Mouse (Mus musculus) liver, adult (tissue): ENCODE measurements around the gene Tmem135.

ENCODE experiments used
- GATA4 ChIP-seq: IDR thresholded peaks from 2 replicates; pipeline ENCODE4 v1.6.1; 2014; ENCODE audit warnings: mild to moderate bottlenecking, low read length; ENCODE audit not compliant: insufficient replicate concordance

Gene Tmem135

DNA sequence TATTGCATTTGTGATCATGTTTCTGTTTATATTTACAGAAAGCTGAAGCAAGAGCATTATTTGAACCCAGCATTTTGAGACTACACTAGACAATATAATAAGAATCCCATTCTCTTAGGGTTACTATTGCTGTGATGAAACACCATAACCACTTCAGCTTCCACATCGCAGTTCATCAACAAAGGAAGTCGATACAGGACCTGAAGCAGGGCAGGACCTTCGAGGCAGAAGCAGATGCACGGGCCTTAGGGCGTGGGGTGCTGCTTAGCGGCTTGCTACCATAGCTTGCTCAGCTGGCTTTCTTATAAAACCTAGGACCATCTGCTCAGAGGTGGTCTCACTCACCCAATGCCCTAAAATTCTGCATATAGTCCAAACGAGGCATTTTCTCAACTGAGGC is 188.3 kb downstream of the Tmem135 start:
- TF ChIP-seq GATA4 = no peak

DNA sequence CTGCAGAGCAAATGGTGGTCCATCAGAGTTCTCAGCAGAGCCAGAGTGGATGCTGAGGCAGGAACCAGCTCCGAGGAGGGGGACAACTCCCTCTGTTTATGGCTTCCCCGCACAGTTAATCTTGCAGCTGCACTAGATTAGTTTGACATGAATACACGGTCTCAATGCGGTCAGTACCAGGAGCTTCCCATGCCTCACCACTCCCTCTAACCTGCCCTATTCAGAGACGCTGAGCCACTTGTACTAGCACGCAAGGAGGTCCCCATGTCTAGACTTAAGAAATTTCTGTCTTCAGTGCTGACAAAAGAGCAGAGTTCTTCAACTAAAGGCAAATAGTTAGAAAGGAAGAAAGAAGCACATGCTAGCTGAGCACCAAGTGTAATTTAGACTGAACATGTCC is 193.5 kb downstream of the Tmem135 start:
- no peak for TF ChIP-seq GATA4

DNA sequence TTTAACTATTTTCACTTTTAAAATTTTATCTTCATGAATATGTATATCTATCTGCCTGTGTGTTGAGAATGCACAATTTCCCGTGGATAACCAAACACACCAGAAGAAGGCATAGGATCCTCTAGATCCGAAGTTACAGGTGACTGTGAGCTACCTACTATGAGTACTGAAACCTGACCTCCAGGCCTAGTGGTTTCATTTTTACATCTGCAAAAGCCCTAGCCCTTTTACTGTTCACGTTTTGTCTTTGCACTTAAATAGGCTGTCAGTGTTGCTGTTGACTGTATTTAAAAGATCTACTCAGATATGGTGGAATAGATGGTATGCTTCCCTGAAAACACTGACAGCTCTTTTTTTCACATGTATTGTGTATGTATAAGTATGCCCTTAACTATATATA is 197.9 kb downstream of the Tmem135 start:
- no peak for TF ChIP-seq GATA4

DNA sequence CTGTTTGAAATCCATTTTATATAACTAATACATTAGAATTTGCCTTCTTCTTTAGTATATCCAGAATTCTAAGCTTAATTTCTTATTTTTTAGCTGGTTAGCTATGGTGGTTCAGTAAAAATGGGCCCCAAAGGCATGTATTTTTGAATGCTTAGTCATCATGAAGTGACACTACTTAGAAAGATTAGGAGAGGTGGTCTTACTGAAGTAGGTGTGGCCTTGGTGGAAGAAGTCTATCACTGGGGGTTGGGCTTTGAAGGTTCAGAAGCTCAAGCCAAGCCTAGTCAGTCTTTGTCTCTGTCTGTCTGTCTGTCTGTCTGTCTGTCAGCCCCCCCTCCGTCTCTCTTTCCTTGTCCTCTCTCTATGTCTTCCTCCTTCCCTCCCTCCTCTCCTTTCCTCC is 198.6 kb downstream of the Tmem135 start:
- TF ChIP-seq GATA4 = no peak

DNA sequence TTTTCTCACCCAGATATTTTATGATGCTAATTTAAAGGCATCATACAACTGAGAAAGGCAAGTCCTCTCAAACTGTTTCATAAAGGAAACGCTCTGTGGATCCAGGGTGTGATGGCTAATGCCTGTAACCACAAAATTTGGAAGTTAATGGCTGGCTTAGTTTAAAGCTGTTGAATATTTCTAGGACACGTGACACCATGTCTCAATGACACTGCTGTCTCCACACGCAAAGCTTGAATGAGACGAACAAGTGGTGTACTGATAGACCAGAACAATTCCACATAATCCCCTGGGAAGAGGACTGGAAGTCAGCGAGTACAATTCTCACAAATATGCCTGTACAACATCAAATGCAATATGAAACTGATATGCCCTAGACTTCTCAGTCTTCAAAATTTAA is 200.9 kb downstream of the Tmem135 start:
- no peak for TF ChIP-seq GATA4

DNA sequence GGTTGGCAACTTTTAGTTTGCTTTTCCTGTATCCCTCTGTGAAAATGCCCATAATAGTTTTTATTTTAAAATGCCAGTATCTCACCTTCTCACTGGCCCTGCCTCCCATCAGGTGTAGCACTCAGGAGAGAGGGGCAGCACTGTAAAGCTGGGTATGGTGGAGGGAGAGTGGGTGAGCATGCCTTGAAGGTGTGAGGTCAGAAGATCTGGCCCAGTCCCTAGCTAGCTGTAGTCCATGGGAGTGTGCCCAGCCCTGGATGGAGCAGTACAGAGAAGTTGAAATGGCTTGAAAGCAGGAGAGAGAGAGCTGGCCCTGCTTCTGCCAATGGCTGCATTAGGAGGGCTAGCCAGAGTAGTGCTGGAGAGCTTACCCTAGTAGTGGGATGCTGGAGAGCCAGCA is 202.1 kb downstream of the Tmem135 start:
- TF ChIP-seq GATA4 = no peak

DNA sequence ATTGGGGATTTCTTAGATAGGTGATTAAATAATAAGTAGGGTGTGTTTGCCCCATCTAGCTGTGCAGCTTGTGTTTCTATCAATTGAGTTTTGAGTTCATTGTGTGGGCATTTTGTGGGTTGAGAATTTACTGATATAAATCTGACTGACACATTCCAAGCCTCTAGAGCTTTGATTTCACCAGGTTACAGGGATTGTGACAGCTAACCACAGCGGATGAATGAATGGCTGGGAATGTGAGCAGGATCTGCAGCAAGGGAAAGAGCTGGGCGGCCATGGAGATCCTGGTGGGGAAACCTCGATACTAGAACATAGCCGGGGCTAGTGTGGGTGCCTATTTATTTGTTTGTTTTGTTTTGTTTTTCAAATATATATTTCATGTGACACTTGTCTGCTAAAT is 205.5 kb downstream of the Tmem135 start:
- TF ChIP-seq GATA4 = no peak

DNA sequence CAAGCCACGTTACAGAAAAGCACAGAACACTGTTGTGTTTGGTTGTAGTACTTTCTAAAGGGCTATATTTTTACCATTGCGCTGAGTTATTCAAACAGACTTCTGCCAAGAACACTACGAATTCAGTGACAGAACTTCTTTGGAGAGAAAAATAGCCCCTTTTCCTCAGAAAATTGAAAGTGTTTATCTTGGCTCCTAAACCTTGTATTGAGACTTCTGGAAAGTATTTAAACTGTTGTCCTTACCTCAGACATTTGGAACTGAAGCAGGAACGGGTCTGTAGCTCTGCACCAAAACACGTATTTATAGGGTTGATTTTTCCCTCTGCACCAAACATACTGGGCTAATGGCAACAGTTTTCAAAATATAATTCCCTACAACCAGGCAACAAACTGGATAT is 210.6 kb downstream of the Tmem135 start:
- no peak for TF ChIP-seq GATA4

DNA sequence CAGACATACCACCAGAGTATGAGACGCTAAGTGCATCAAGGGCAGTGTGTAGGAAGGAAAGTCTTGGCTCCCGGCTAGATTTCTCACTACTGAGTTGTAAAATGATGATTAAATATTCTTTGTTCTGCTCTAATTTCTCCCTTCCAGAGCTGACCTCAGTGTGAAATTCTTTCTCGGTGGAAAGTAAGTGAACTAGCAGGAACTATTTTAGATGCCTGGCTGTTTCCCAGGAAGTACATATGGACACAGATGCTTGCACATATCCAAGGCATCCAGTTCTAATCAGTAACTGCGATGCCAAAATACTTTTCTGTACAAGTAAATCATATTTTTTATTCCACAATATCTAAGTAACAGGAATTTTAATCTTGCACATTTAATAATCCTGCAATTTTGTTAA is 220.1 kb downstream of the Tmem135 start:
- no peak for TF ChIP-seq GATA4

DNA sequence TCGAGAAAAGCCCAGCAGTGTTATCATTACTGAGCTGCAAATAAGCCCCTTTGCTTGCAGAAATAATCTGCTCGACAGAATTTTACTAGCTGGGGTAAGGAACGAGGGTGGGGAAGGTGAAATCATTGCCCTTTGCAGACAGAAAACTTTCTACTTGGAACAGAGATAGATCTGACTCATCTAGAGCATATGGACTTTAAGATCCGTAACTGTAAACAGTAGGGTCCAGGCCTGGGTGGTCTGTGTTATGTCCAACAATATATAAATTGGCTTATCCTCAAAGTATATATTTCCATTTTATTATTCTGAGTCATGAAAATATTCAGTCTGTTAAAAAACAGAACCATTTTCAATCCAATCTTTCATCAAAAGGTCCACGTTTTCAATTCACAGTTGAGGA is 221.1 kb downstream of the Tmem135 start:
- TF ChIP-seq GATA4 = no peak

DNA sequence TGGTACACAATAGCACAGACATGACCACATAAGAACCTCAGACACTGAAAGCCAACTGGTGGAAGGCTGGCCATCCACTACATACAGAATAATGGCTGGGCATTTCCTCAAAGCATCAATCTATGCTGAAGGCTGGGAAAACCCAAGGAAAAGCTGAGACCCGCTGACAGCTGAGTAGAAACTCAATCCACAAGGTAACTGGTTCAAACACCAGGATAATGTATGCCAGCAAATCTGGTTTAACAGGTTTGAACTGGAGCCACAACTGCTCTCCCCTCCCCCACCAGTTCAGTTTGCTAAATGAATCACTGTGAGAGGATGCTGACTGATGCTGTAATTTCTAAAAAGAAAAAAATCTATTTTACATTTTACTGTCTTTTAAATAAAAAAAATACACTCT is 222.7 kb downstream of the Tmem135 start:
- TF ChIP-seq GATA4 = no peak

DNA sequence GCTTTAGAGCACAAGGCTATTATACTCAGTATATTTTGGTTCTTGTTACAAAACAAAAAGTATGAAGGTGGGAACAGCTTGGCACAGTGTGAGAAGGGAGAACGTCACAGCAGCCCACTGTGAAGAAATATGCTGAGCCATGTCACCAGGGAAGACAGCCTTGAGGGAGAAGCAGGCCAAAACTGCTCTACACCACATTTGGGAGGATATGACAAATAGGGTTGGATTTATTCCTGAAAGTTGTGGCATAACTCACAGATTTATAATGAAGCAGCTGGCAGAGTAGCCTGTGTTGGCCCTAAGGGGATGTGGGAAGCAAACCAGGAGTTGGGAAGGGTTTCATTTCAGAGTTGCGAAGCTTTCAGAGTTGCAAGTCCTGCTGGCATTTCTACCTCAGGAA is 225.4 kb downstream of the Tmem135 start:
- TF ChIP-seq GATA4 = no peak

DNA sequence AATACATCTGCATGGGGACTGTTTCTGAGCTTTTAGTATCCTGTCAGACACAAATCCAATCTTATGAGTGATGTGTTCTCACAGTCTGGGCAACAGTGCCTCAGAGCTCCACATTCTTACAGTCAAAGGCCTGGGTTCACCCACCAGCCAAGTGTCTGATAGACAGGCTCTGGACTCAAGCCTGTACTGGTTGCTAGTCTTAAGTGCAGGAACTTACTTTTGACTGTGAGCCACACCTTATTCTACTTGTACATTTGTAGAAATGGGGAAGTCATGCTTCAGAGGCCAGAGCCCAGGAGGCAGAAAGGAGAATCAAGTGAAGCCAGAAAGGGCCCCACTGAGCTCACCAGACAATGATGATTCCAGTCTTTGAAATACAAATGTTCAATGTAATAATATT is 226.1 kb downstream of the Tmem135 start:
- no peak for TF ChIP-seq GATA4

DNA sequence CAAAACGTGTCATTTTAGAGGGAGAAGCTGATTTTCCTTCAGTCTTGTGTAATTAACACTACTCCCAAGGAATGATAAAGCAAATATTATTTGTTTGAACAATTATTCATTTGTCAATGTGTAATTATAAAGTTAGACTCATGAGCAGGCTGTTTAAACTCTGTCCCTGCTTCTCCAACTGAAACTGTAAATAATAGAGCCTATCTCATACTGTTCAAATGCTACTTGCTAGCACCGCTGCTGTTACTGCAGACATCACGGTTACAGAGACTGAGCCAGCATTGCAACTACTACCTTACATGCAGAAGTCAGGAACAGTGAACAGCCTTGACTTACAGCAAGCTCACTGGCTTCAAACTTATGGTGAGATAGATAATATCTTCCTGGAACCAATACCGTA is 229.6 kb downstream of the Tmem135 start:
- no peak for TF ChIP-seq GATA4

DNA sequence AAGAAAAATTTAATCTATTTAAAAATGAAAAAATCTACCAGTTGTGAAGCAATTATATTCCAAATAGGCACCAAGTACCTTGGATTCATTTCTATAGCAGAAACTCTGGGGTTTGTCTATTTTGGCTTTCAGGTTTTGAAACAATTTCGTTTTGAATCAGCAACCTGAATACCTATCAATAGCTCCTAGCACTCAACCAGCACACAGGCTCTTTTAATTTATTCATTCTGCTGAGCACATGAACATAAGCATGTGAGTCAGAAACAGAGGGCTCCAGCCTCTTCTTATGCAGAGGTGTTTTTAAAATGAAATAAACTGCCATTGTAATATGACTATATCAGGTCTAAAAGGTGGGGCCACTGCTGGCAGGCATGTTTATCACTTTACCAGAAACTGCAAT is 231.0 kb downstream of the Tmem135 start:
- TF ChIP-seq GATA4 = no peak

DNA sequence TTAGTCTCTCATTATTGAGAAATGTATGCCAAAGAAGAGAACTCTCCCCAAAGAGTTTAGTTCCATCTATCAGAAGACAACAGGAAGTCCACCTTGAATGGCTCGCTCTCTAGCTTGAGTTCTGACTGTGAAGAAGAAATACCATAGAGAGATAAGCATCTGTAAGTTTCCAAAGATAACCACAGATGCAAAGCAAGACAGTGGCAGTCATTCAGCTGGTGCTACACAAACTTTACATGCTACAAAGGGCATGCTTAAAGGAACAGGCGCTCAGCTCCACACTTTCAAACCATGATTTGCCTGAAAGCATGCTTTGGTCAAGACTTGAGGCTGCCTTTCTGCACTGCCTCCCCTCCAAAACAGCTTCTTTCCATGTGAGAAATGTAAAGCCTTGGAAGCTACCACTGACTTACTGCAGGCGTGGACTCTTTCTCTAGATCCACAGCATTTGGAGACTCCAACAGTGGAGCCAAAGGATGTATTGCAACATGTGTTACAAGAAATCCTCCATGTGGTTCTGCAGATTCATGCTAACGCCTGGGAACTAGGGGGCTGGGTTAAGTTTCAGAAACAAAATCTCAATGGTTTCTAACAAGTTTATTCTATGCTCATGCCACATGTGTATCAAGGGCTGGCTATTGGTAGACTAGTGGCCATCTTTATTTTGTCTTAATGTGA is 232.1 kb downstream of the Tmem135 start:
- TF ChIP-seq GATA4 = no peak

DNA sequence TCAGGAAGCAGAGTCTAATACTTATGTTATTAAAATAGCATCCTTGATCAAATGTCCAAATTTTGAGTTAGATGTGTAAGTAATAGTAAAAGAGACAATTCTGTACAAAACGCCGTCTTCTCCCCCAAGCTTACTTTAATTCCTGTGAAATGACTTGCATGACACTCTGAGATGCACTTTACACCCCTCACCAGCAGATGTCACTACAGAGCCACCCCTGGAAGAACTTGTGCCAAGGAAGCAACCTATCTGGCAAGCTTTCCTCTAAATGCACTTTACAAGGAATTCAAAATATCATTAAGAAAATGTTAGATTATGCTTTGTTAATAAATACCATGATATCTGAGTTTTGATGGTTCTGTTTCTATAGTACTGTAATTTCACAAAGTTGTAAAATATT is 235.4 kb downstream of the Tmem135 start:
- TF ChIP-seq GATA4 = no peak

DNA sequence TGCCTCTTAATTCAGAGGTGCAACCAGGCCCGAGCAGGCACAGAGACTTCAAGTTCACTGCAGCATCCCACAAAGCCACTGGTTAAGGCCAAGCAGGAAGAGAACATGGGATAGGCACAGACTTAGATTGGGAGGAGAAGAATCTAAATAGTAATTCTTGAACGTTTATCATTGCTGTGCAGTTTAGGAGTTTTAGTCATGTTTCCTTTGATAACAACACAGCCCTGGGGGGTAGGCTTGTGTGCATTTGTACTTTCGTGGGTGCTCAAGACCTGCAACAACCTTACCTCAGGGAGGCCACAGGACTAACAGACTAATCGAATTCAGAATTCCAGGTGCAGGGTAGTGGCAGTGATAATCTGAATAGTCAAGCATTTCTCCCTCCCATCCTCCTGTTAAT is 238.5 kb downstream of the Tmem135 start:
- no peak for TF ChIP-seq GATA4

DNA sequence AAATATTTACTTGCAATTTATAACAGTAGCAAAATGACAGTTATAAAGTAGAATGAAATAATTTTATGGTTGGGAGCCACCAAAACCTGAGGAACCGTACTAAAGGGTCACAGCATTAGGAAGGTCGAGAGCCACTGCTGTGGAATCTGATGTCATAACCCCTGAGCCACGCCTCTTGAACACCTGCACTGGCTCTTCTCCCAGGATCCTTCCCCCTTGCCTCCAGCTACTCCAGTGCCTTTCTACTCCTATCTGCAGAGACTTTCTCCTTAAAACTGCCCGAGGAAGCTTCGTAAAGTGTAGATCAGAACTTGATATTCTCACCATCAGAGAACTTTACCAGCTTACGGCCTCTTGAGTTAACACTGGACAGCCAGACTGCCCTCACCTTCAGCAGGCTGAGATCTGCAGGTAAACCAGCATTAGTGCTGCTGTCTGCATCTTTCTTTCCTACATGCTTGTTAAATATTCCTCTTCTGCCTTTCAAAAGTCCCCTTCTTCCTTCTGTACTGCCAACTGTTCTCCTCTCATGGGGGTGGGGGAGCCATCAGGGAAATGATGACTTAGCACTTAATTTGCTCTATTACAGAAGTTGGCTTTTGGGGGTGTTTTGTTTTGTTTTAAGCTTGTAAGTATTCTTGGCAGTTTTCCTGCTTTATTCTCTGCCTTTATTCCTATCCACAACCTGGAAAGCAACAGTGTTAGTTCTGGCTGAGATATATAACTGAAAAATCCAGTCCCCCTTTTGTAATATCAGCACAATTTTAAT is 242.2 kb downstream of the Tmem135 start:
- TF ChIP-seq GATA4 = no peak
